Mouse (Mus musculus) frontal cortex, adult (tissue): ENCODE data around the gene 6330403K07Rik.

ENCODE experiments used
- ATAC-seq: cut with Nextera tagmentation; 2 replicates; pipeline ENCODE4 v1.9.2; 2017; ENCODE audit warnings: mild to moderate bottlenecking, moderate library complexity, mixed read lengths; ENCODE audit not compliant: low TSS enrichment

The 6330403K07Rik gene

DNA sequence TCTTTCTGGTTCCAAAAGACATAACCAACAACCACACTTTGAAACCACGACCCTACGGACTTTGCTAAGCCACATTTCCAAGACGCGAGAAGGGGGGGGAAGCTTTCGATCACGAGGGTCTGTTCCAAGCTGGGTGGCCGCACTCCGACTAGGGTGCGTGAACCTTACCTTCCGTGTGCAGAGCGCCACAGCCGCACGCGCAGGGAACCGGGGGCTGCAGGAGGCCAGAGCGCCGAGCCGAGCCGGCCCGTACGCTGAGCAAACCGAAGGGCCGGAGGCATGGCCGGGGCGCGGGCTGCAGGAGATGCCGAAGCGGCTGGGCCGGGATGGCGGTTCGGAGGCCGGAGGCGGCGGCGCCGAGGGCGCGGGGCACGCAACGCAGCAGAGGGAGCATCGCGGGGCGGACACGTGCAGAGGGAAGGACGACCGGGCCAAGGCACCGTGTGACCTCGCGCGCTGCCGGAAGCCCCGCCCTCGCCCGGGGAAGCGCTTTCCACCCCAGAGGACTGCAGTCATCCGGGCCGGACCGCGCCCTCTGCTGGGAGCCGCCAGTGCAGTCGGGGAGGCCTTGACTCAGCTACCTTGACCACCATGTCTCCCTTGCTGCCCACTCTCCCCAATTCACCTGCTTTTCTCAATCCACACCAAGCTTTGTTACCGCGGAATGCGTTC lies 50.6 kb downstream of the 6330403K07Rik start, which contains the start of gene C1qbp:
TSS of gene C1qbp (minus strand) at position 470 of the 672 bp plus-strand sequence.
- ATAC-seq = peak; percentile 95

GRCm38 (mm10) chr11:70982030-70982429 lies 51.3 kb downstream of the 6330403K07Rik start:
- ATAC-seq = no peak
